Mouse (Mus musculus) liver, embryonic 14.5 days (tissue): ENCODE measurements around the gene Aldh1b1. TPM values are rescaled to one million over a fixed set of nuclear protein-coding genes. Genes with fewer than 3 reads are reported as not detected.

Source experiments
- ATAC-seq: fragments of 200-750 bp; cut with Nextera tagmentation; 2 replicates; pipeline ENCODE4 v1.8.0; 2017; ENCODE audit warnings: moderate number of reproducible peaks, mild to moderate bottlenecking, moderate library complexity; ENCODE audit not compliant: insufficient read depth
- DNase-seq, 3 experiments: peaks; one replicate each; pipeline ENCODE4 v3.0.0-alpha.2; 2012 to 2013; ENCODE audit warnings: low read depth in 3 of 3, low spot score in 3 of 3
- H3K27ac ChIP-seq: fragments of 300-500 bp; sonication (generic); 2 replicates; pipeline ENCODE4 v1.5.1; 2014; ENCODE audit warnings: moderate library complexity, mild to moderate bottlenecking, control low read depth, inconsistent platforms
- H3K27me3 ChIP-seq: fragments of 300-500 bp; sonication (generic); 2 replicates; pipeline ENCODE4 v1.6.1; 2014; ENCODE audit warnings: mild to moderate bottlenecking, low read length, moderate library complexity; ENCODE audit not compliant: control insufficient read depth, insufficient read depth
- H3K36me3 ChIP-seq: fragments of 300-500 bp; sonication (generic); replicated peaks from 2 replicates; pipeline ENCODE4 v1.6.1; 2014; ENCODE audit warnings: low read depth; ENCODE audit not compliant: control insufficient read depth, insufficient read depth
- H3K4me1 ChIP-seq, 2 experiments: fragments of 200-500 bp in 1 of 2; fragments of 300-500 bp in 1 of 2; sonication (generic) in 1 of 2; replicated peaks; 2 replicates each; pipeline ENCODE4 v1.6.1; 2012 to 2014; ENCODE audit warnings: antibody characterized with exemption in 1 of 2, inconsistent platforms in 1 of 2, low read length in 1 of 2; ENCODE audit not compliant: control insufficient read depth in 2 of 2, insufficient read depth in 2 of 2
- H3K4me2 ChIP-seq: fragments of 300-500 bp; sonication (generic); 2 replicates; pipeline ENCODE4 v1.6.1; 2014; ENCODE audit warnings: low read depth, mild to moderate bottlenecking, control low read depth, moderate library complexity
- H3K4me3 ChIP-seq, 2 experiments: fragments of 200-500 bp in 1 of 2; fragments of 300-500 bp in 1 of 2; sonication (generic) in 1 of 2; 2 replicates each; pipeline ENCODE4 v1.5.1; 2012 to 2014; ENCODE audit warnings: low read depth in 2 of 2, low read length in 2 of 2, mild to moderate bottlenecking in 2 of 2, control low read depth in 1 of 2, inconsistent platforms in 1 of 2, moderate library complexity in 1 of 2; ENCODE audit not compliant: insufficient read depth in 1 of 2
- H3K9ac ChIP-seq: fragments of 300-500 bp; sonication (generic); replicated peaks from 2 replicates; pipeline ENCODE4 v1.6.1; 2014; ENCODE audit warnings: mild to moderate bottlenecking, control low read depth, moderate library complexity
- H3K9me3 ChIP-seq: fragments of 300-500 bp; sonication (generic); 2 replicates; pipeline ENCODE4 v1.6.1; 2016; ENCODE audit warnings: low read length, mixed read lengths; ENCODE audit not compliant: control insufficient read depth
- CTCF ChIP-seq: IDR thresholded peaks from 2 replicates; pipeline ENCODE4 v1.5.1; 2016; ENCODE audit warnings: antibody characterized with exemption, low read depth, control low read depth
- EP300 ChIP-seq: IDR thresholded peaks from 2 replicates; pipeline ENCODE4 v1.6.1; 2016; ENCODE audit warnings: antibody characterized with exemption, low read depth
- WGBS: fragments of 180-500 bp; shearing (Covaris S2); extraction: QIAGEN DNeasy Blood & Tissue Kit; methylation state at CpG from one replicate; pipeline ENCODE4 v1.1.7; 2014; ENCODE audit not compliant: insufficient replicate concordance; 5-methylcytosine and 5-hydroxymethylcytosine counted together
- polyA plus RNA-seq, 2 experiments: library from polyadenylated mRNA; depleted of rRNA in 1 of 2; stranded (reverse) in 1 of 2; unstranded in 1 of 2; fragments of >200 nt; fragmentation: Nextera tagmentation in 1 of 2; extraction: Ambion mirVana in 1 of 2; gene quantifications; 2 replicates each; pipeline versions ENCODE4 v1.2.1 to v1.2.3; 2012 to 2014

The Aldh1b1 gene
- polyA plus RNA-seq, 2 experiments = 23.4 to 30.5 TPM

DNA sequence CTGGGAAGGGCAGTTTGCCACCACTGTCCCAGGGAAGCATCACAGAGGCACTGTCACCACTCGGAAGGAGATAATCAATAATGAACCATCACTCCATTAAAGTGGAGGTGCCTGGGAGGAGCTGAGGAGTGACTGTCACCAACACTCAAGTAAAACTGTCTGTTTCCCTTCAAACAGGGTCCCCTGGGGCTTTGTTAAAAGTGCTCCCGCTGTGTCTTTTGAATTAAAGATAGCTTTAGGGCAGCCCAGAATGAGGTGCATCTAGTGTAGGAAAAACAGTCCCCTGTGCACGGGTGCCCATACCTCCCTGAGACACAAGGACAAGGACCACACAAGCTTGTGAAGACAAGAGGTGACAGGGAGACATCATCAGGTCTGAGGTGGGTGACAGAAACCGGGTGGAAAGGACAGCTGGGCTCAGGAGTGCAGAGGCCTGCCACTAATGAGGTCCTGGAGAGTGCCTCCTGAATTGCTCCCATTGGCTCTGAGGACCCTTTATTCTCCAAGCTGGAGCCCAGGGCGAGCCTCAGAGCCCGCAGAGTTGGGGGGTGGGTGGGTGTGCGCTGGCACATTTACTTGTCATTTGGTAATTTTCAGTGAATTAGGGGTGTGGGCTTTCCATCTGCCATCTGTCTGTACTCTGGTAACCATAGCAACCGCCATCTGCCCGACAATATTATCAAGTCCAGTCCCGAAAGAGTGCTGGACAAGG is 25.4 kb downstream of the Aldh1b1 start:
- no peak for DNase-seq
- Histone ChIP-seq H3K9me3 (no peaks in the 10 kb centered on the region), H3K36me3 (no peaks in the 10 kb centered on the region), H3K4me2 (no peak overlapping the region), H3K4me1 (no peaks in the 10 kb centered on the region), H3K27ac (no peak overlapping the region), H3K4me3 (no peak overlapping the region), H3K9ac (no peak overlapping the region), H3K27me3 (peaks cover 39% of the 10 kb centered on the region)
- no peak for ATAC-seq
- WGBS = 15% methylated on average over 10 of the region's 10 CpGs
- no peak for TF ChIP-seq EP300
- no peak for TF ChIP-seq CTCF

- Histone ChIP-seq H3K4me1 (no peaks in the 10 kb centered on the region), H3K4me2 (no peak overlapping the region), H3K4me3 (no peak overlapping the region), H3K36me3 (no peaks in the 10 kb centered on the region), H3K27ac (no peak overlapping the region), H3K9ac (no peak overlapping the region), H3K9me3 (no peaks in the 10 kb centered on the region), H3K27me3 (peaks cover 39% of the 10 kb centered on the region)
- TF ChIP-seq EP300 (no peak), CTCF (no peak)
- WGBS = 30% methylated on average over 14 of the region's 14 CpGs
- DNase-seq (no peak), ATAC-seq (no peak)
These were observed 26.1 kb downstream of the Aldh1b1 start for GRCm38 (mm10) chr4:45824761-45825556.

DNA sequence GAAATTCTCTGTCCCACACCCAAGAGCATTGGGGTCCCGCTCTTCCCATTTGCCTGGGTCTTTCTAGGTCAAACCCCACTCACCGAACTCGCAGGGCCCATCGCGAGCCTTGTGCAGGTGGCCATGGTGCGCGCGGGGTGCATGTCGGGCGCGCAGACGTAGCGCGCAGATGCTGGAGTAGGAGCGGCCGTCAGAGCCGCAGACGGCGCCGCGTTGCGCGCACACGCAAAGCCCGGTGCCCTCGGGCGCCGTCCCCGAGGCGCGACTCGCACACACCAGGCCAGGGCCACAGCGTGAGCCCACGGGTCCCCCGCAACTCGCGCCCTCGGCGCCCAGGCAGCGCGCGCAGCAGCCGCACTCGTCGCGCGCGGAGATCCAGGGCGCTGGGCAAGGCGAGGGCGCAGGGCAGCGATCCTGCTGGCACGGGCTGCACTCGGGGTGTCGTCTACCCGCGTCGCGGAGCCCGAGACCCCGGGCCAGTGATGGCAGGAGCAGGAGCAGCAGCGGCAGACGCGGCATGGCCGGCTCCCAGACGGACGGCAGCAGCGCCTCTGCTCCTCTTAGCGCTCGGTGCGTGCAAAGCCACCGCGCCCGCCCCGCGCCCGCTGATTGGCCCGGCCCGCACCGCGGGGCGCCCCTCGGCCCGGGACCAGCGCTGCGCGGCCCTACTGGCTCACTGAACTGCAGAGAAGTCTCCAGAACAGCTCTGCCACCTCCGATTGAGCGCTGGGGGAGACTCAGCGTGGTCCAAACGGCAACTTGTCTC is 27.6 kb downstream of the Aldh1b1 start, which contains the start of gene Igfbpl1:
Gene Igfbpl1, minus strand, starts transcription at position 649 of the 766 bp plus-strand sequence.
- ATAC-seq (no peak), DNase-seq (no peak)
- Histone ChIP-seq H3K27ac (no peak within 1 kb of the TSS), H3K27me3 (peaks cover 39% of the 10 kb centered on the region), H3K4me2 (no peak within 1 kb of the TSS), H3K36me3 (no peaks in the 10 kb centered on the region), H3K4me3 (no peak within 1 kb of the TSS), H3K9ac (no peak within 1 kb of the TSS), H3K4me1 (no peaks in the 10 kb centered on the region), H3K9me3 (no peaks in the 10 kb centered on the region)
- TF ChIP-seq EP300 (no peak), CTCF (no peak)
- 2% methylated on average over 90 of the region's 91 CpGs for WGBS

DNA sequence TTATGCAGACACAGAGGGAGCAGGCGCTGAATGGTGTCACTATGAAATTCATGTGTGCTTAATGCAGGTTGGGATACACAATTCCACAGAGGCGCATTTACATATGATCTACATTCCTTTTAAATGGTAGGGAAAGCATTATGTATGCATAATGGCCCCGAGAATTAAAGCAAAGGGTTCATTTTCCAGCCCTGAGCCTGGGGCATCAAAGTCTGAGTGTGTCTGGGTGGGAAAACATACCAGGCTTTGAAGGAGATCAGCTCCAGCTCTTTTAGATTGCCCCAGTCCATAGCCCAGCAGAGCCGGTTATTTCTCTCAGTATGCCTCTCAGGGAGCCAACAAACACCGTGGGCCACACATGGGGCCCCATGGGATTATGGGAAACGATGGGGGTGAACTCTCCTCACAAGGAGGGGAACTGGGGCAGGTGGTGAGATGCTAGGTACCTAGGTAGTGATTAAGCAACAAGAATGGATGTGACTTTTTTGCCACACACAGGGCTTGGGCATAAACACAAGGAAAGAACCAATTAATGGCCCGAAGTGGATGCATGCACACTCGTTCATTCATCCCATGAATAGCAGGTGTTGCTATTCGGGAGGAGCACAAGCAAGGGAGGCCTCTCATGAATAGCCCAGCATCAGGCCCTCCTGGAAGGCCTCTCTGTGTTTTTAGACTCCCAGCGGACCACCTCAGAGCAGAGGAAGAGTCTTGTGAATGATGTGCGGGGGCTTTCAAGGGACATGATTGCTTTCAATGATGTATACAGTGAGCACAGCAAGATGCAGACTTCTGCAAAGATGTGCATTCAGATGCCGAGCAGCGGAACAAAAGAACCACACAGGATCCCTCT is 31.3 kb downstream of the Aldh1b1 start:
- Histone ChIP-seq H3K36me3 (no peaks in the 10 kb centered on the region), H3K9me3 (no peaks in the 10 kb centered on the region), H3K27me3 (peaks cover 30% of the 10 kb centered on the region), H3K4me3 (no peak overlapping the region), H3K4me1 (no peaks in the 10 kb centered on the region), H3K4me2 (no peak overlapping the region), H3K9ac (no peak overlapping the region), H3K27ac (no peak overlapping the region)
- WGBS = 49% methylated on average over 13 of the region's 13 CpGs
- TF ChIP-seq EP300 (no peak), CTCF (no peak)
- DNase-seq (no peak), ATAC-seq (no peak)
